Mouse (Mus musculus) intestine, postnatal 0 days (tissue): Measurements from ENCODE around the gene 1700012B09Rik. TPM values are rescaled to one million over a fixed set of nuclear protein-coding genes. Genes with fewer than 3 reads are reported as not detected.
A peak's percentile ranks its signal among the peaks of the same experiment; 100 is the strongest.

Experiments
- ATAC-seq: fragments of 200-750 bp; cut with Nextera tagmentation; 2 replicates; pipeline ENCODE4 v1.8.0; 2017; ENCODE audit warnings: mild to moderate bottlenecking, moderate TSS enrichment, moderate library complexity
- H3K27ac ChIP-seq: fragments of 300-500 bp; sonication (generic); 2 replicates; pipeline ENCODE4 v1.5.1; 2014; ENCODE audit warnings: mild to moderate bottlenecking, low read depth, low read length, moderate library complexity
- H3K27me3 ChIP-seq: fragments of 300-500 bp; sonication (generic); replicated peaks from 2 replicates; pipeline ENCODE4 v1.6.1; 2014; ENCODE audit warnings: low read length, mixed read lengths; ENCODE audit not compliant: control insufficient read depth, insufficient read depth
- H3K36me3 ChIP-seq: fragments of 300-500 bp; sonication (generic); 2 replicates; pipeline ENCODE4 v1.6.1; 2014; ENCODE audit warnings: mild to moderate bottlenecking, moderate library complexity; ENCODE audit not compliant: control insufficient read depth, insufficient read depth
- H3K4me1 ChIP-seq: fragments of 300-500 bp; sonication (generic); replicated peaks from 2 replicates; pipeline ENCODE4 v1.6.1; 2014; ENCODE audit warnings: antibody characterized with exemption, low read length, mixed read lengths; ENCODE audit not compliant: control insufficient read depth, insufficient read depth
- H3K4me2 ChIP-seq: fragments of 300-500 bp; sonication (generic); replicated peaks from 2 replicates; pipeline ENCODE4 v1.6.1; 2014; ENCODE audit warnings: low read depth, mild to moderate bottlenecking, moderate library complexity
- H3K4me3 ChIP-seq: fragments of 300-500 bp; sonication (generic); 2 replicates; pipeline ENCODE4 v1.5.1; 2014; ENCODE audit warnings: low read depth, low read length
- H3K9ac ChIP-seq: fragments of 300-500 bp; sonication (generic); 2 replicates; pipeline ENCODE4 v1.6.1; 2014; ENCODE audit warnings: mild to moderate bottlenecking, low read depth, low read length
- H3K9me3 ChIP-seq: fragments of 300-500 bp; sonication (generic); 2 replicates; pipeline ENCODE4 v1.6.1; 2016; ENCODE audit warnings: mixed run types; ENCODE audit not compliant: control insufficient read depth
- CTCF ChIP-seq: sonication (generic); IDR thresholded peaks from 2 replicates; pipeline ENCODE4 v1.5.1; 2016; ENCODE audit warnings: low read depth, mild to moderate bottlenecking, control low read depth, antibody characterized with exemption, moderate library complexity
- WGBS: fragments of 180-500 bp; shearing (Covaris S2); extraction: QIAGEN DNeasy Blood & Tissue Kit; methylation state at CpG from one replicate; pipeline ENCODE4 v1.1.7; 2014; 5-methylcytosine and 5-hydroxymethylcytosine counted together
- polyA plus RNA-seq: library from polyadenylated mRNA; unstranded; fragments of >200 nt; fragmentation: Nextera tagmentation; extraction: Ambion mirVana; gene quantifications from 2 replicates; pipeline ENCODE4 v1.2.1, GENCODE M21; 2015

Gene 1700012B09Rik
- polyA plus RNA-seq, 1 experiment from 2014 or later = not detected

DNA sequence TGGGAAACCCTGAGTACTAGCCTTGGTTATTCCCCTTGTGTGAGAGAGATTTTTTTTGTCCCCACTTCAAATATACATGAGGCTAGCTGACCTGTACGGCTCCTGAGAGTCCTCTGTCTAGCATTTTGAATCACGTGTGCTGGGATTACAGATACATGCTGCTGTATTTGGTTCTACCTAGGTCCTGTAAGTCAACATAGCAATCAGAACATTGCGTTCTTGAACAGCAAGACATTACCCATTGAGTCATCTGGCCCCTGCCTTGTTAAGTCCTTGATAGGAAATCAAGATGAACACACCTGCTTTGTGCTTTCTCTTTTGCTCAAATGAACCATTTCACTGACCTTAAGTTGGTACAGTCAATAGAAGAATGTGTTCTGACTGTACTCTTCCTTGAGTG is 16.4 kb downstream of the 1700012B09Rik start:
- Histone ChIP-seq H3K36me3 (no peaks in the 10 kb centered on the region), H3K27ac (no peak overlapping the region), H3K4me3 (no peak overlapping the region), H3K9ac (no peak overlapping the region), H3K4me2 (no peak overlapping the region), H3K9me3 (no peaks in the 10 kb centered on the region), H3K4me1 (0 out of 2 replicates have a peak, but pooled peaks cover 6% of the 10 kb centered on the region), H3K27me3 (no peaks in the 10 kb centered on the region)
- WGBS = 42% methylated on average over 3 of the region's 3 CpGs
- no peak for TF ChIP-seq CTCF
- ATAC-seq = peak; percentile 79

DNA sequence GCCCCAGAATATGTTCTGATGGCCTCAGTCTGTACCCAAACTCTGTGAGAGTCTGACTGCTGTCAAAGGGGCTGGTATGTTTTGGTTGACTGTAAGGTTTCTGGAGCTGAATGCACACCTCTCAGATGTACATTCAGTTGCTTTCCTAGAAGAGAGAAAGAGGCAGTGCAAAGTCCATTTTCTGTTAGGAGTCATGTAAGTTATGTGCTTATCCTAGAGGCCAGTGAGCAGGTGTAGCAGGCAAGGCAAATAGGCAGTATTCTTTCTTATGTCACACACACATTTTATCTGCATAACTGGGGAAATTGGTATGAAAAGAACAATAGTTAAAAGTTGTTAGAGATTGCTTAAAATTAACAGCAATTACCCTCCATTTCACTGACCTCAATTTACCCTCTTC is 16.9 kb downstream of the 1700012B09Rik start:
- ATAC-seq = peak; percentile 71
- Histone ChIP-seq H3K9me3 (no peaks in the 10 kb centered on the region), H3K4me1 (0 out of 2 replicates have a peak, but pooled peaks cover 6% of the 10 kb centered on the region), H3K27ac (no peak overlapping the region), H3K36me3 (no peaks in the 10 kb centered on the region), H3K4me3 (no peak overlapping the region), H3K9ac (no peak overlapping the region), H3K27me3 (no peaks in the 10 kb centered on the region), H3K4me2 (no peak overlapping the region)
- peak; percentile 16; the same call in 1 of the 2 replicates for TF ChIP-seq CTCF

DNA sequence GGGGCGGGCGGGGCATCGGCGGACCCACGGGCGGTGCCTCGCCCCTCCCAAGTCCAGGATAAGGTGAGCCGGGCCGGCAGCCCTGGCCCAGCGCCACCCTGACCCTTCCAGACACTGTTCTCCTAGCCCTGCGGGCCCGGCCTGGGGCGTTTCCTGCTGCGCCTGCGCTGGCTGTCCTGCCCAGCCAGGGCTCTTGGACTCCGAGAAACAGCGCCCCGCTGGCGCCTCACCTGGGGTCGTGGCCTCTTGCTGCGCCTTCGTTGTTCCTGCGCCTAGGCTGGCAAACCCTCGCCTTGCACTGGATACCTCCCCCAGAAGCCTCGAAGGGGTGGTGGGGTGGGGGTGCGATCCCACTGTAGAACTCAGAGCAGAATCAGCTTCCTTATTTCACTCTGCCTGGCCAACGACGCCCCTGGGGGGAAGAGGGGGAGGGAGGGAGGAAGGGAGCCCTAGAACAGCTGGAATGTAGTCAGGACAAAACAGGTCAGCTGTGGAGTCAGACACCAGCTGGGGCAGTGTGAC is 18.8 kb downstream of the 1700012B09Rik start, which contains the start of gene Fut4:
TSS of gene Fut4 (minus strand) at position 393 of the 522 bp plus-strand sequence.
- no peaks in the 10 kb centered on the region for H3K27me3 ChIP-seq
- H3K36me3 ChIP-seq = no peaks in the 10 kb centered on the region
- peak within 1 kb of the TSS; percentile 52 for H3K4me3 ChIP-seq
- H3K4me1 ChIP-seq = 0 out of 2 replicates have a peak, but pooled peaks cover 6% of the 10 kb centered on the region
- no peak for TF ChIP-seq CTCF
- under 1% methylated on average over 26 of the region's 28 CpGs for WGBS
- H3K4me2 ChIP-seq = peak within 1 kb of the TSS; percentile 97
- peak; percentile 67 for ATAC-seq
- peak within 1 kb of the TSS; percentile 71 for H3K9ac ChIP-seq
- H3K27ac ChIP-seq = peak within 1 kb of the TSS; percentile 50
- no peaks in the 10 kb centered on the region for H3K9me3 ChIP-seq

- Histone ChIP-seq H3K36me3 (no peaks in the 10 kb centered on the region), H3K9me3 (no peaks in the 10 kb centered on the region), H3K4me3 (peak overlapping the region; percentile 52), H3K4me1 (0 out of 2 replicates have a peak, but pooled peaks cover 6% of the 10 kb centered on the region), H3K27me3 (no peaks in the 10 kb centered on the region), H3K4me2 (peak overlapping the region; percentile 97), H3K27ac (peak overlapping the region; percentile 50), H3K9ac (peak overlapping the region; percentile 71)
- TF ChIP-seq CTCF = no peak
- WGBS = under 1% methylated on average over 50 of the region's 50 CpGs
- peak; percentile 53 for ATAC-seq
These were observed 19.3 kb downstream of the 1700012B09Rik start for GRCm38 (mm10) chr9:14751503-14752000.

GRCm38 (mm10) chr9:14750901-14751502 is 19.8 kb downstream of the 1700012B09Rik start:
- H3K9me3 ChIP-seq = no peaks in the 10 kb centered on the region
- peak overlapping the region; percentile 97 for H3K4me2 ChIP-seq
- no peak for TF ChIP-seq CTCF
- no peak for ATAC-seq
- no peaks in the 10 kb centered on the region for H3K27me3 ChIP-seq
- peak overlapping the region; percentile 71 for H3K9ac ChIP-seq
- H3K36me3 ChIP-seq = no peaks in the 10 kb centered on the region
- peak overlapping the region; percentile 52 for H3K4me3 ChIP-seq
- H3K27ac ChIP-seq = no peak overlapping the region
- H3K4me1 ChIP-seq = 0 out of 2 replicates have a peak, but pooled peaks cover 6% of the 10 kb centered on the region
- WGBS = 67% methylated on average over 41 of the region's 42 CpGs

DNA sequence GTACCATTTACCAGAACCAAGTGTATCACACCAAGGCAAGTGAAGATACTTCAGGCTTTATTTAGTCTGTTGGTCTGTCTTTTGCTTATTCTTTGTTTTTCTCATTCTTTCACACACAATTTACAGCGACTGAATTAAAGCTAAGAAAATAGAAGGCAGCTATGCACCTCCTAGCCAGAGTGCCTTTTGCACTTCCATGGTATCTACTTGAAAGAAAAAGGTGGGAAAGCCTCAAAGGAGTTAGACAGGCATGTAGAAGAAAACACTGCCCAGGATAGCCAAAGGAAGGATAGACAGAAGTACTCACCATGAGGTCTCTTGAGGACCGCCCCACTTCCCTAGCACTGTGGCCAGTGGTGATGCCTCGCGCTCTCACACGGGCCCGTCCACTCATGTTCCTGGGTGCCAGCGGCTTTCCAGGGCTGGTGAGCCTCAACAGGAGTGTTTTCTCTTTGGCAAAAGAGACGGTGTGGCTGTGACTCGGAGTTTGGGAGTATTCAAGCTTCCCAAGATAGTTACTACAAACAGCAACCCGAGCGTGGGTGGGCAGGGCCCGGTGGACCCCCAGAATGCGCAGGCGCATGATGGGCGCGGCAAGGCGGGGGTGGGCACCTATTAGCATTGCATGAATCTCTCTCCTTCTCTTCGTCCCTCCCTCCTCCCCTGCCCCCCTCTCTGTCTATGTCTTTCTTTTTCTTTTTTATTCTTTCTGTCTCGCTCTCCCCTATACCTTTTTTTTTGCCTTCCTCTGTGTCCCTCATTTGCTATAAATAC is 30.5 kb downstream of the 1700012B09Rik start, which contains the start of gene Piwil4:
TSS of gene Piwil4 (minus strand) at position 583 of the 774 bp plus-strand sequence.
- H3K9me3 ChIP-seq = no peaks in the 10 kb centered on the region
- no peak for ATAC-seq
- H3K9ac ChIP-seq = no peak within 1 kb of the TSS
- 87% methylated on average over 19 of the region's 19 CpGs for WGBS
- TF ChIP-seq CTCF = no peak
- no peaks in the 10 kb centered on the region for H3K36me3 ChIP-seq
- no peak within 1 kb of the TSS for H3K4me2 ChIP-seq
- H3K27me3 ChIP-seq = no peaks in the 10 kb centered on the region
- 0 out of 2 replicates have a peak, but pooled peaks cover 3% of the 10 kb centered on the region for H3K4me1 ChIP-seq
- H3K4me3 ChIP-seq = no peak within 1 kb of the TSS
- no peak within 1 kb of the TSS for H3K27ac ChIP-seq
